Mouse (Mus musculus) forebrain, postnatal 0 days (tissue): ENCODE data around the gene Apba1. TPM values are rescaled to one million over a fixed set of nuclear protein-coding genes. Genes with fewer than 3 reads are reported as not detected.

Experiments used
- ATAC-seq: fragments of 200-750 bp; cut with Nextera tagmentation; 2 replicates; pipeline ENCODE4 v1.8.0; 2017; ENCODE audit warnings: mild to moderate bottlenecking, moderate library complexity
- DNase-seq: peaks from one replicate; pipeline ENCODE4 v3.0.0-alpha.2; 2015
- H3K27ac ChIP-seq: fragments of 300-500 bp; sonication (generic); 2 replicates; pipeline ENCODE4 v1.5.1; 2014; ENCODE audit warnings: low read depth, mild to moderate bottlenecking, antibody characterized with exemption, low read length, moderate library complexity, mixed read lengths
- H3K27me3 ChIP-seq: fragments of 300-500 bp; sonication (generic); 2 replicates; pipeline ENCODE4 v1.6.1; 2014; ENCODE audit warnings: mild to moderate bottlenecking, low read length, mixed read lengths; ENCODE audit not compliant: insufficient read depth
- H3K36me3 ChIP-seq: fragments of 300-500 bp; sonication (generic); 2 replicates; pipeline ENCODE4 v1.6.1; 2014; ENCODE audit warnings: mild to moderate bottlenecking, moderate library complexity; ENCODE audit not compliant: insufficient read depth
- H3K4me1 ChIP-seq: fragments of 300-500 bp; sonication (generic); 2 replicates; pipeline ENCODE4 v1.6.1; 2014; ENCODE audit warnings: antibody characterized with exemption; ENCODE audit not compliant: insufficient read depth
- H3K4me2 ChIP-seq: fragments of 300-500 bp; sonication (generic); 2 replicates; pipeline ENCODE4 v1.6.1; 2014; ENCODE audit warnings: low read depth, mild to moderate bottlenecking, moderate library complexity
- H3K4me3 ChIP-seq: fragments of 300-500 bp; sonication (generic); 2 replicates; pipeline ENCODE4 v1.5.1; 2014; ENCODE audit warnings: low read depth, low read length, mixed read lengths
- H3K9ac ChIP-seq: fragments of 300-500 bp; sonication (generic); 2 replicates; pipeline ENCODE4 v1.6.1; 2014; ENCODE audit warnings: mild to moderate bottlenecking
- H3K9me3 ChIP-seq: fragments of 300-500 bp; sonication (generic); 2 replicates; pipeline ENCODE4 v1.6.1; 2016; ENCODE audit warnings: low read length
- CTCF ChIP-seq: sonication (generic); IDR thresholded peaks from 2 replicates; pipeline ENCODE4 v1.5.1; 2016; ENCODE audit warnings: antibody characterized with exemption, control low read depth, low read depth
- WGBS: fragments of 180-500 bp; shearing (Covaris S2); extraction: QIAGEN DNeasy Blood & Tissue Kit; methylation state at CpG from one replicate; pipeline ENCODE4 v1.1.7; 2014; 5-methylcytosine and 5-hydroxymethylcytosine counted together
- polyA plus RNA-seq: library from polyadenylated mRNA; unstranded; fragments of >200 nt; fragmentation: Nextera tagmentation; extraction: Ambion mirVana; gene quantifications from 2 replicates; pipeline ENCODE4 v1.2.1, GENCODE M21; 2015
- total RNA-seq: library from RNA; depleted of rRNA; stranded (reverse); fragments of >200 nt; gene quantifications from 2 replicates; pipeline ENCODE4 v1.2.3, GENCODE M21; 2014

Gene Apba1
- total and polyA plus RNA-seq, 2 experiments from 2014 or later: 10.8 to 95.2 TPM

GRCm38 (mm10) chr19:23968125-23968861 lies 209.6 kb downstream of the Apba1 start:
- Histone ChIP-seq H3K27me3 (no peaks in the 10 kb centered on the region), H3K9ac (no peak overlapping the region), H3K4me1 (peaks cover 9% of the 10 kb centered on the region), H3K4me3 (no peak overlapping the region), H3K9me3 (no peaks in the 10 kb centered on the region), H3K36me3 (no peaks in the 10 kb centered on the region), H3K27ac (no peak overlapping the region), H3K4me2 (no peak overlapping the region)
- DNase-seq (no peak), ATAC-seq (no peak)
- TF ChIP-seq CTCF: no peak
- WGBS: 49% methylated on average over 5 of the region's 5 CpGs

- no peak overlapping the region for H3K9ac ChIP-seq
- no peak overlapping the region for H3K4me3 ChIP-seq
- no peak for TF ChIP-seq CTCF
- H3K27ac ChIP-seq: no peak overlapping the region
- H3K4me1 ChIP-seq: peaks cover 10% of the 10 kb centered on the region
- WGBS: 85% methylated on average over 2 of the region's 2 CpGs
- DNase-seq: no peak
- H3K27me3 ChIP-seq: no peaks in the 10 kb centered on the region
- ATAC-seq: no peak
- H3K9me3 ChIP-seq: no peaks in the 10 kb centered on the region
- H3K4me2 ChIP-seq: no peak overlapping the region
- H3K36me3 ChIP-seq: no peaks in the 10 kb centered on the region
Measured at GRCm38 (mm10) chr19:23968862-23969225, 210.2 kb downstream of the Apba1 start.

- ATAC-seq: no peak
Measured at GRCm38 (mm10) chr19:23970374-23970773, 211.7 kb downstream of the Apba1 start.

GRCm38 (mm10) chr19:23971391-23971790 lies 212.7 kb downstream of the Apba1 start:
- DNase-seq (no peak), ATAC-seq (no peak)
- no peaks in the 10 kb centered on the region for H3K27me3 ChIP-seq
- no peaks in the 10 kb centered on the region for H3K36me3 ChIP-seq
- H3K9me3 ChIP-seq: no peaks in the 10 kb centered on the region
- TF ChIP-seq CTCF: no peak
- H3K4me3 ChIP-seq: no peak overlapping the region
- WGBS: 92% methylated on average over 7 of the region's 7 CpGs
- peaks cover 10% of the 10 kb centered on the region for H3K4me1 ChIP-seq
- H3K27ac ChIP-seq: no peak overlapping the region
- no peak overlapping the region for H3K9ac ChIP-seq
- no peak overlapping the region for H3K4me2 ChIP-seq

More at GRCm38 (mm10) chr19:23970374-23970773, 211.7 kb downstream of the Apba1 start:
- H3K4me1 ChIP-seq: peaks cover 10% of the 10 kb centered on the region
- H3K4me2 ChIP-seq: no peak overlapping the region
- H3K9ac ChIP-seq: no peak overlapping the region
- 91% methylated on average over 3 of the region's 3 CpGs for WGBS
- no peaks in the 10 kb centered on the region for H3K9me3 ChIP-seq
- H3K4me3 ChIP-seq: no peak overlapping the region
- no peaks in the 10 kb centered on the region for H3K36me3 ChIP-seq
- TF ChIP-seq CTCF: no peak
- no peak overlapping the region for H3K27ac ChIP-seq
- no peaks in the 10 kb centered on the region for H3K27me3 ChIP-seq
- no peak for DNase-seq

GRCm38 (mm10) chr19:23972881-23973649 lies 214.4 kb downstream of the Apba1 start:
- no peaks in the 10 kb centered on the region for H3K9me3 ChIP-seq
- peak; percentile 13; the same call in 1 of the 2 replicates for TF ChIP-seq CTCF
- no peak overlapping the region for H3K4me2 ChIP-seq
- 57% methylated on average over 16 of the region's 16 CpGs for WGBS
- H3K4me3 ChIP-seq: no peak overlapping the region
- peak; percentile 92 for ATAC-seq
- H3K9ac ChIP-seq: 0 out of 2 replicates have a peak overlapping the region, but pooled peaks have one; percentile 14
- H3K27me3 ChIP-seq: no peaks in the 10 kb centered on the region
- 0 out of 2 replicates have a peak overlapping the region, but pooled peaks have one; percentile 29 for H3K27ac ChIP-seq
- no peaks in the 10 kb centered on the region for H3K36me3 ChIP-seq
- peaks cover 10% of the 10 kb centered on the region for H3K4me1 ChIP-seq
- DNase-seq: peak; percentile 56

GRCm38 (mm10) chr19:23977901-23978443 lies 219.3 kb downstream of the Apba1 start:
- no peaks in the 10 kb centered on the region for H3K9me3 ChIP-seq
- no peak overlapping the region for H3K27ac ChIP-seq
- H3K4me1 ChIP-seq: peaks cover 4% of the 10 kb centered on the region
- ATAC-seq: no peak
- H3K9ac ChIP-seq: no peak overlapping the region
- WGBS: 79% methylated on average over 6 of the region's 6 CpGs
- DNase-seq: no peak
- H3K4me3 ChIP-seq: no peak overlapping the region
- no peaks in the 10 kb centered on the region for H3K27me3 ChIP-seq
- H3K36me3 ChIP-seq: no peaks in the 10 kb centered on the region; the same call in 1 of the 2 replicates
- no peak overlapping the region for H3K4me2 ChIP-seq
- no peak for TF ChIP-seq CTCF

- no peak overlapping the region for H3K4me2 ChIP-seq
- H3K27ac ChIP-seq: no peak overlapping the region
- H3K4me3 ChIP-seq: no peak overlapping the region
- H3K4me1 ChIP-seq: no peaks in the 10 kb centered on the region
- 59% methylated on average over 3 of the region's 3 CpGs for WGBS
- no peak for TF ChIP-seq CTCF
- no peaks in the 10 kb centered on the region for H3K9me3 ChIP-seq
- no peak overlapping the region for H3K9ac ChIP-seq
- no peaks in the 10 kb centered on the region for H3K27me3 ChIP-seq
- H3K36me3 ChIP-seq: no peaks in the 10 kb centered on the region; the same call in 1 of the 2 replicates
- DNase-seq: no peak
- peak; percentile 64 for ATAC-seq
Measured at GRCm38 (mm10) chr19:23980598-23980997, 221.9 kb downstream of the Apba1 start.
